Mouse (Mus musculus) CH12F3 (cell line): ENCODE results near the gene Tmem81.

Experiments used
- in situ Hi-C: fragments of 300-500 bp; cut with MboI; formaldehyde crosslinking; loops from 2 replicates; pipeline ENCODE4 v1.14.3; 2020; ENCODE audit warnings: low sequenced_read_pairs

The Tmem81 gene

DNA sequence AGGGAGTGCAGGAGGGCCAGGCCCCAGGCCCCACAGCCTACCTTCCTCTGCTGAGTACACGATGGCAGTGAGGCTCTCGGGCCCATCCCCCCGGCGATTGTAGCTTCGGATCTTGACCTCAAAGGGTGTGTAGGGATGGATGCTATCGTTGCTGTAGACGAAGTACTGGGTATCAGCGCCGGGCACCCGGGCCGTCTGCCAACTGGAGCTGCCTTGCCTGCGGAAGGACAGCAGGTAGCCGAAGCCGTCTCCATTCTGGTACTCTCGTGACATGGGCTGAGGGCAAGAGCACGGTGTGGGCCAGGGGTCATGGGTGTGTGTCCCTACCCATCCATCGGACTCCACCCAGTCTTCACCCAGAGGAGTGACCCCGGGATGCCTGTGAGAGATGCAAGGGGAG lies 12.6 kb downstream of the Tmem81 start:
- in situ Hi-C loops: no loop called here

DNA sequence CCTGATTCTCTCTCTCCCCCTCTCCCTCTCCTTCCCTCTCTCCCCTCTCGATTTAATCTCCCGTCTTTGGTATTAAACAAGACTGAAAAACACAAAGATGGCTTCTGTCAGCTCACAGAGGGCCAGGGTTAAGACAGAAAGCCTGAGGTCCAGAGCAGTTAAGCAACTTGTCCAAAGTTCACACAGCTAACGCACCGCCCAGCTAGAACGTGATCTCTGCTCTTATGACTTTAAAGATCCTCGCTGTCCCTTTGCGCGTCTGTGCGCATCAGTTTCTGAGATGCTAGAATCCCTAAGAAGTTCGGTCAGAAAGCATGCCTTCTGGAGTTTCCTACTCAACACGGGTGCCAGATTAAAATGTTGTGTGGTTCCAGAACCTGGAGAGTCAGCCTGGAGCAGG lies 13.7 kb downstream of the Tmem81 start:
- in situ Hi-C loops: no loop called here

DNA sequence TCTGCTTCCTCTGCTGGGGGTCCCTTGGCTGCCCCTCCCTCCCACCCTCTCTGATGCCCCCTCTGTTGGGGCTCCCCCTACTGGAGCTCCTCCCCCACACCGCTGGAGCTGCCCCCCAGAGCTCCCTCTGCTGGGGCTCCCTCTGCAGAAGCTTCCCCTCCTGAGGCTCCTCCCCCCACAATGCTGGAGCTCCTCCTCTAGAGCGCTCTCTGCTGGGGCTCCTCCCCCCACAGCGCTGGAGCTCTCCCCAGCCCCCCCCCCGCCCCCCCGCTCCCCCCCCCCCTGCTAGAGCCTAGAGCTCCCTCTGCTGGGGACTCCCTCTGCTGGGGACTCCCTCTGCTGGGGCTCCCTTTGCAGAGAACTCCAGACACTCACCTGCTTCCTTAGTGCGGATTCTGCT lies 14.7 kb downstream of the Tmem81 start:
- in situ Hi-C loops: no loop called here

DNA sequence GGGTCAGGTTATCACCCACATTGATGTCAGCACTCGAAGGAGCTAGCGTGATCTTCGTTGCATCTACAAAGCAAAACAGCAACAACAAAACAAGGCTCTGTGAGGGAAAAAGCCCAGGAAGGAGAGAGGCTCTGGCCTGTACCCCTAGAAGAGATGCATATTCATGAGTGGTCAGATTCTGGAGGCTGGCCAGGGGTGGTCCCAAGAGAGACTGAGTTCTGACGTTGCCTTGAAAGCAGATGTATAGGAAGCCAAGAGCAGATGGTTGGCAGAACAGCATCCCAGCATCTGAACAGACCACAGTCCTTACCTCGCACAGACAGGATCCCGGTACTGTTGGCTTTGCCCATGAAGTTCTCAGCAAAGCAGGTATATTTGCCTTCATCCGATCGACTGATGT lies 17.0 kb downstream of the Tmem81 start:
- in situ Hi-C loops: no loop called here

DNA sequence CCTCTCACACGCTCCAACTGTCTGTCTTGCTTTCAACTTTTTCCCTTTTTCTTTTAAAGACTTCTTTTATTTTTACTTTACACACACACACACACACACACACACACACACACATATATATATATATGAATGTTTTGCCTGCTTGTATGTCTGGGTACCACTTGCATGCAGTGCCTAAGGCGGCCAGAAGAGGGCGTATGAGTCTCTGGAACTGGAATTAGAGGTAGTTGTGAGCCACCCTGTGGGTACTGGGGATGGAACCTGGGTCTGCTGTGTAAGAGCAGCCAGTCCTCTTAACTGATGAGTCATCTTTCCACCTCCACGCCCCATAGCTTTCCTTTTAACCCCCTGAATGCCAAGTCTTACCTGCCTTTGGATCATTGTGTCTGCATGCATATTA lies 17.9 kb downstream of the Tmem81 start:
- in situ Hi-C loops: no loop called here

DNA sequence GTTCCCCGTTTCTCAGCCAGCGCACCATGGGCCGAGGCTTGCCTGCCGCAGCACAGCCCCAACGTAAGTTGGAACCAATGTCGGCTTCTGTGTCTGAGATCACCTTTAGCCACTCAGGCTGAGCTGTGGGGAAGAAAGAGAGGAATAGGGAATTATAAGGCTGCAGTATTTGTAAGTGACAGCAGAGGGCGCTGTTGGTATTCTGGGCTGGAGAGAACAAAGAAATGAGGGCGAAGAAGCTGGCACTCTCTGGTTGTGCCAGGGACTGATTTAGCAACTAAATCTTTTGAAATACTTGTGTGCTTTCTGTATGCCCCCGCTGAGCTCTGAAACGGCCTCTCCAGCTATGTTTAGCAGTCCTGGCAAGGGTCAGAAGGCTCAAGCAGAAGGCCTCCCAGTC lies 19.8 kb downstream of the Tmem81 start:
- in situ Hi-C loops: loop anchor here (5.0 kb wide), 1 partner anchor 66 kb away; no protein-coding TSS in a partner anchor

DNA sequence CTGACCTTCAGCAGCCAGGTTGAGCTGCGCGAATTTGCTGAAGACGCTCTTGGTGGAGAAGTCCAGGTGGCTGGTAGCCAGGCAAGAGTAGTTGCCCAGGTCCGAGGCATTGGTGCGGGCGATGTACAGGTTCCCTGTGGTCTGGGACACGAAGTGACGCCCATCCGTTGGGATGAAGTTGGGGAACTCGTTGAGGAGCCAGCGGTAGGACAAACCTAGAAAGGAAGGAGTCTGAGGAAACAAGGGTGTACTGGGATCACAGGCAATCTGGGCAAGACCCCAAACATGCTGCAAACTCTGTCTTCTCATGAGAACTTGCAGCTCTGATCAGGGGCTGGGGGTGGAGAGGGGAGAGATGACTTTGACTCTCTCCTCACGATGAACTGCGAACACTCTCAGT lies 22.0 kb downstream of the Tmem81 start:
- in situ Hi-C loops: loop anchor here (5.0 kb wide), 1 partner anchor 64 kb away; no protein-coding TSS in a partner anchor

DNA sequence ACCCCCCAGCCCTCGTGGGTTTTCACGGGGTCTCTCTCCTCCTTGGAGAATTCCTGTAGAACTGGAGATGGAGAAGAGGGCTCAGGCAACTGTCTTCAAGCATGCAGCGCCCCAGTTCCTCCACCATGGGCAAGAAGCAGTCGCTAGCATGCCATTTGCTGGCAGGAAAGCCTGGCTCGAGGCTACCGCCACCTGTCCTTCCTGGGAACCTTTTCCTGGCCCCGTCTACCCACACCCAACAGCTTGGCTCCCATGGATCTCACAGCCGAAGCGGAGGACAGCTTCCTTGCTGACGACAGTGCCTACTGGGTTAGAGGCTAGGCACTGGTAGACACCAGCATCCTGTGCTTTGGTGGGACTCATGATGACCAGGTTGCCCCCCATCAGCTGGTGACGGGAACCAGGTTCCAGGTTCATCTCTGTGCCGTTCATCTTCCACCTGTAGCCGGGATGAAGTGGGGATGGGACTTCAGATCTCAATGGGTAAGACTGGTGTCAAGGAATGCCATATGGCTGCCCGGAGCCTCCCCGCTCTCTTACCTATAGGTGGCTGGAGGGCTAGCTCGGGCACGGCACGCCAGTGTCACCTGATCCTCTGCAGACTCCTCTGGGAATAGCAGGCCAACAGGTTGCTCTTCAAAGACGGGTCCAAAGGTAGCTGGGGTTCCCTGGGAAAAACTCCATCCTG lies 22.8 kb downstream of the Tmem81 start:
- in situ Hi-C loops: loop anchor here (5.0 kb wide), 1 partner anchor 64 kb away; no protein-coding TSS in a partner anchor

DNA sequence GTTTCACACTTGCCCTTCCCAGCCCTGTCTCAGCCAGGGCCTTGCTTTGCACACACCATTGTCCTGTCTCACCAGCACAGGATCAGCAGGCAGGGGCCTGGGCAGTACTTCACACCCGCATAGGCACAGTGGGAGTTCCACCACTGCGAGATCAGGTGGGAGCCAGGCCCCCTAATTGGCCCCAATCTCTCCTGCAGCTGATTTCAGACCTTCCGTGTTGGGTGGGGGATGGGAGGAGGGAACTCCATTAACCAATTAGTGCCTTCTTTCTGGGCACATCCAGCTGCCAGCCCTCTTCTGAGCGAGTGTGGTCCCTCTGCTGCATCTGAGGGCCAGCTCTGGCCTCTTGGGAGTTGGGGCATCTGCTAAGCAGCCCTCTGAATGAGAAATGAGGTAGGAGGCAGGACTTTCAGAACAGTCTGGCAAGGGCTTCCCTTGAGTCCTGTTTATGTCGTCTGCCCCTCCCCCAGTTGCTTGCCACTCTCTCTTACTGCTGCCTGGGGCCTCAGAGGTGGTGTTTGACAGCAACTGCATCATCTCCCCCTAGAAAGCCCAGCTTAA lies 24.7 kb downstream of the Tmem81 start:
- in situ Hi-C loops: no loop called here

DNA sequence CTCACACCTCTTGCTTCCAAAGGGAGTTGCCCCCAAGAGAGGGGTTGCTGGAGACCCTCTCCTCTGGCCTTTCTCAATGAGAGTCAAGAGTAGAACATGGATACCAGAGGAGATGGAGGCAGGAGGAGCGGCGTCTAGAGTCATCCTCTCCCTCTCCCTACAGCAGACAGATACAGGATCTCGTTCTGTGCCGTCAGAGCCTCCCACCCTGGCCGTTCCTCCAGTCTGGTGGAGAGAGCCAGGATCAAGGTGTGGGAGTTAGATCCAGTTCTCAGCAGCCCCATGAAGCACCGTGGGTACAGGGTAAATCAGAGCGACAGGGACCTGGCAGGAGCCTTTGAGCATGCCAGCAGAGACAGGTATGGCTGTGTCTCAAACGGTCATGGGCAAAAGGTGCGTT lies 26.5 kb downstream of the Tmem81 start:
- in situ Hi-C loops: no loop called here

DNA sequence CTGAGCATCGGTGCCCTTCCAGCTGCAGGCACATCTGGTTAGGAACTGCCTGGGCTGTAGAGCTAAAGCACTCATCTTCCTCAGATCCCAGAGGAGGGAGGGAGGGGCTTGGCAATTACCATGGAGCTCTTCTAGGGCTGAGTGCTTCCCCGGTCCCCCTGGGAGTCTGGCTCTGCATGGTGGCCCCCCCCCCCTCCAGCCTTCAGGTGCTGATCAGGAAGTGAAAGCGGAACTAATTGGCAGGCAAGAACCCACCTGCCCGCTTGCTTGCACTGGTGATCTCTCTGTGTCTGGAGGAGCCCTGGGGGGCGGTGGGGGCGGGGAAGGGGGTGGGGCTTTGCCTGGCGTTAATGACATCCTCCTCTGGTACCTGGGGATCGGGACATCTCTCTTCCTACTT lies 27.8 kb downstream of the Tmem81 start:
- in situ Hi-C loops: no loop called here

DNA sequence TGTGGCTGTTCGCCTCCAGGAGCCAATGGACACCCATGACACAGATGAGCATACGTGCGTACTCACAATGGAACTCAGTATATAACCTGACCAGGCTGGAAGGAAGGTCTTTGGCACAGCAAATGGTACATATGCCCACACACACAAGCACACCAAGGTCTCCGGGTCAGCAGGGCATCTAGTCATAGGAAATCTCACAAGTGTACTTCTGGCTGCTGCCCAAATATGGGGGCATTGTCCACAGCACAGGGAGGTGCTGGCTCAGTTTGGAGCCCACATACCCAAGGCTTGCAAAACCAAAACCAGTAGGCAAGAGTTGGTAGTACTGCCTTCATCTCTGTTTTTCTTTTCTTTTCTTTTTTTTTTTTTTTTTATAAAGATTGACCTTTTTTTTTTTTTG lies 29.5 kb downstream of the Tmem81 start:
- in situ Hi-C loops: no loop called here

DNA sequence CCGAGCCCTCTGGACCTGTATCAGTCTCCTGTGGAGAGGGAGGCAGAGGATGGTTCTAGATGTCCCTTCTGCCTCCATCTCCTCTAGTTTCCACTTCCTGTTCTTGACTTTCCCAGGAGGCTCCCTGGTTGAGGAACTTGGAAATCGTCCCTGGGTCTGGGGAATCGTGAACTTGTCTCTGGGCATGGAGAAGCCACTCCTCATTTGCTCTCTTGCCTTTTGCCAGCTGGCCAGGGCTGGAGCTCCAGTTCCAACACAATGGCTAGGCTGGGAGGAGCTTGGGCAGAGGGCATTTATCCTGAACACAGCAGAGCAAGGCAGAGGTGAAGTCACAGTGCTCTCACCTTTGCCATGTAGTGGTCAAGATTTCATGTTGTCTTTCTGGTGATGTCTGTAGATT lies 30.4 kb downstream of the Tmem81 start:
- in situ Hi-C loops: no loop called here

DNA sequence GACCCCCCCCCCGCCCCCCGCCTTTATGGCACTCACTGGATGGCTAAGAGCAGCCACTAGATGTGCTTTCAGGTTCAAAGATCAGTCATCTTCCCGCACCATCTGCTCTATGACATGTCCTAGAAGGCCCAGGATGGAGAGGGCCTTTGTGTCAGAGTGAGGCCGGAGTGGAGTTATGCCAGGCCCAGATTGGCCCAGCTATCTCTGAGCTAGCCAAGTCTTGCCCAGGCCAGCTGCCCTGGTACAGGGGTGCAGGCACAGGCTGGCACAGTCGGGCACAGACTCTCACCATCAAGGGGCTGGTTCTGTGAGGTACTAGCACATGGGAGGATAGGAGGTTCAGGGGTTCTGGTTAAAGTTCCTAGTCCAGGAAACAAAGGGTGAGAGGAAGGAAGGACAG lies 31.7 kb downstream of the Tmem81 start:
- in situ Hi-C loops: no loop called here

DNA sequence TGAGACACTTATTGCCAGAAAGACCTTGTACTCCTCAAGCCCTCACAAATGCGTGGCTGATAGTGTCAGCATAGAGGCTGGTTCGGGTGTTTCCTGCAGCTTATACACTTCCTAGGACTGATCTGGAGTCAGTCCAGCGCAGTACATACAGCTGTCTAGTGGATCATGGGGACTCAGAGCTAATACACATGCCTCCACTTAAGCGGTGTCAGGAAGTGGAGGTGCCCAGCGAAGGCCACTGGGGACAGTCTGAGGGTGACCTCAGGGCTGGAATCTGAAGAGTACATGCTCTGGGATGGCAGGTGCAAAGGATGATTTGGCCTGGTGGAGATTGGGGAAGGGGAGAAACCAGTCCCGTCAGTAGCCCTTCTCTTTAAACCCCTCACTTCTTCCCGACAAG lies 34.7 kb downstream of the Tmem81 start:
- in situ Hi-C loops: no loop called here

DNA sequence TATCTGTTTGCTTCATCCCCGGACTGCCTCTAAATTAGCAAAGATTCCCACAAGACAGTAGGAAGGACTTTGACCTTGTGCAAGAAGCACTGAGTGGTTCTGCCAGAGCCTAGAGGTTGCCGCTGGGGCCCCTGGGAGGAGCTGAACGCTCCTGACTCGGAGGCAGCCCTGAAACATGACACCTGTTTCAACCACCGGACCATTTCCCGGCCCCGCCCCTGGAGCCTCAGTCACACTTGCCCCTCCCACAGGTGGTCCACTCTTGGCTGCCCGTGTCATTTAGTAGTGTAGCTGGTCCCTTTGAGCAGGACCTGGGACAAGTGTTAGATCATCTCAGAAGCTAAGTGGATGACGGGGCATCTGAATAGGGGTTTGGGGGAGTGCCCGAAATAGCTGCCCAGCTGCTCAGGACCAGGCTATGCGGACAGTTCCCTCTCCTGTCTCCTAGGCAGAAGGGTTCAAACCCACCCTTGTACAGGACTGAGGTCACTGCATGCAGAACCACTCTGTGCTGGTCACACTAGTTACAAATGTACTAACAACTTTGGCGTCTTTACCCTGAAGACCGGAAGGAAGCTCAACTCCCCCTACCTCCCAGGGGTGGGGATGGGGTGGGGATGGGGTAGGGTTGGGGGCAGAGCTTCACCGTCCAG lies 35.3 kb downstream of the Tmem81 start:
- in situ Hi-C loops: no loop called here

DNA sequence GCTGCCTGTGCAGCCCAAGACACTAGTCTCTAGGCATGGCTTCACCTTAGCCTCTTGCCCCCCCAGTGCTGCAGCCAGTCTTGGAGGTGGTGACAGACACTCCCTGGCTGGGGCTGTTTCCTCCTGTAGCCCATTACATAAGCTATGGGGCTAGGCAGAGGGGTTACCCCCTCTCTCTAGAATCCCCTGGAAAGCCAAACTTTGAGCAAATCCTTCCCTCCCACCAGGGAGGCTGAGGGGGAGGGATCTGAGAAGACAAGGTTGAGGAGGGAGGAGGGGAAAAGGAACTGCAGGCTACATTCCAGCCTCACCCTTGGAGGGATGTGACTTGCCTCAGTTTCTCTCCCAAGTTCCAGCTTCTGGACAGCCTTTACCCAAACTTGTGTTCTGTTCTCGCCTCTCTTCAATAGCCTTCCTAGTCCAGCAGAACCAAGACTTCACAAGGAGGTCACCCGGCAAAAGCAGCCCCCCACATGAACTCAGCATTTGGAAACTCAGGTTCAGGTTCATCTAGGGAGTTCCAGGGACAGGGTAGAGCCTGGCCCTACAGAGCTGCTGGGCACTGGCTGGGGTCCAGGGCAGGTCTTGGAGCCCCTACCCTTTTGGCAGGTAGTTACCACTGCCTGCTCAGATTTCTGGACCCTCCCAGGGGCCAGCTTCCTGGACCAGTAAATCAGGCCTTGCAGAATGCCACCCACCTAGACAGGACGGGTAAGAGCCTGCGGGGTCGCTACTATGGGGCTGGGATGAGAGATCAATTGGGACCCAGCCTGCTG lies 36.0 kb downstream of the Tmem81 start:
- in situ Hi-C loops: no loop called here

DNA sequence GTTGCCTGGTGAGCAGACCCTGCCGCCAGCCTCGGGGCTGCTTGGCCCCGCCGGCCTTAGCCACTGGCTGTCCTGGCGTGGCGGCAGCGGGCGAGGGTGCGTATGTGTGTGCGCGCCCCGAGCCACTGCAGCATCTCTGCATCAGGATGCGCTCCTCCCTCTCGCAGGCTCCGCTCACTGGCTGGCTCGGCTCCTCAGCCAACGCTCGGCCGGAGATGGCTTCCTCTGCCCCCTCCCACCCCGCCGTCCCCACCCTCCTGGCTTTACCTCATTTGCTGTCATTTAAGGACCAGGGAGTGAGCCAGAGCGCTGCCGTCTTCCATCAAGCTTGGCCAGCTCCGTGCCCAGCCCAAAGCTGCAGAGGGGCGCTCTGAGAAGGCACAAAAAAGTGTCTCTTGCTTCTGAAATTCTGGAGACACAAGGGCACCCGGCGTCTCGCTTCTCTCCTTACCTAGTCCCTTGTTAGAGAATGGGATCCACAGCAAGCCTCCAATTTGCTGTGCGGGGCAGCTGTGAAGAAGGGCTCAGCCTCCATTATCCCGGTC lies 36.8 kb downstream of the Tmem81 start, which contains the start of gene Cntn2:
Cntn2 (minus strand) TSS at position 495 of the 545 bp plus-strand sequence.
- in situ Hi-C loops: no loop called here

DNA sequence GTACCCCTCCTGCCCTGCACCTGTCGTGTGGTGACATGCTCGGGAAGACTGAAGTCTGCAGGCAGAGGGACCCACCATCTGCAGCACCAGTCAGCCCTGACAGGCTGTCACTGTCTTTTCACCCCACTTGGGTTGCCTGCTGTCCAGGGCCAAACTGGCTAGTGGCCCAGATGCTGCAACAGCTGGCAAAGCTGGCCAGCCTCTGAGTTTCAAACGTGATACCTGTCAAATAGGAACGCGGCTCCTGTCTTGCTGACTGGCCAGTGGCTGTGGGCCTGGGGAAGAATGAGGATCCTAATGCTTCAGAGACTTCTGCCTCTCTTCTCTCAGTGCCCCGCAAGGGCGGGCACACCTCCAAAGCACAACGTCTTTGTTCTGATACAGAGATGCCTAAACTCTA lies 37.8 kb downstream of the Tmem81 start:
- in situ Hi-C loops: no loop called here

DNA sequence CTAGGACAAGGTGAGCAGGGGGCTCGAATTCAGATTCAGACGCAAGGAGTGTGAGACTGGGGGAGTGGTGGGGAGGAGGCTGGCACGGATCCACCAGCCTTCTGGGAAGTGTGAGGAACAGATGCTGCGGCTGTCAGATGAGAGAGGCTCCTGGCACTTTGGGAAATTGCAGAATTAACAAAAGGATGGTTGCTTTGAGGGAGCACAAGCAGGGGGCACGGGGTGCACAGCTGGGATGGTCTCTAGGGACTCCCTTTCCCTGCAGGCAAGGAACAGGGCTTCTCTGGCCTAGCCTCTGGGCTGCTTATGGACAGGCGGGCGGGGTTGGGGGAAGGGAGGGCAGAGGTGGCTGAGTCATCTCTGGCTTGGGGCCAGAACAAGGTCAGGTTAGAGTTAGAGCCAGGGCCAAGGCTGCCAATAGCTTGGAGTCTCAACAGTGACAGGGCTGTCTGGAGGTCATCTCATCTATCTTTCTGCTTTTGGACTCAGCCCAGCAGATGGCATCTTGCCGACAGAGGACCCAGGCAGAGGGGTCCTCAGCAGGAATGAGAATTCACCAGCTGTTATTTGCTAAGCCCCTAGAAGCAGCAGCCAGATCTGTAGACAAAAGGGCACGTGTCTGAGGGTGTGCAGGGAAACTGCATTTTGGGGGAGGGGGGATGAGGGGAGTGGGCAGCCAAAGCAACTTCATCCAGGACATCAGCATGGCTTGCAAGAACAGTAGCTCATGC lies 52.0 kb downstream of the Tmem81 start:
- in situ Hi-C loops: no loop called here
